ENCODE assay signal across 12 mouse cellular contexts in the genomic region with DNA sequence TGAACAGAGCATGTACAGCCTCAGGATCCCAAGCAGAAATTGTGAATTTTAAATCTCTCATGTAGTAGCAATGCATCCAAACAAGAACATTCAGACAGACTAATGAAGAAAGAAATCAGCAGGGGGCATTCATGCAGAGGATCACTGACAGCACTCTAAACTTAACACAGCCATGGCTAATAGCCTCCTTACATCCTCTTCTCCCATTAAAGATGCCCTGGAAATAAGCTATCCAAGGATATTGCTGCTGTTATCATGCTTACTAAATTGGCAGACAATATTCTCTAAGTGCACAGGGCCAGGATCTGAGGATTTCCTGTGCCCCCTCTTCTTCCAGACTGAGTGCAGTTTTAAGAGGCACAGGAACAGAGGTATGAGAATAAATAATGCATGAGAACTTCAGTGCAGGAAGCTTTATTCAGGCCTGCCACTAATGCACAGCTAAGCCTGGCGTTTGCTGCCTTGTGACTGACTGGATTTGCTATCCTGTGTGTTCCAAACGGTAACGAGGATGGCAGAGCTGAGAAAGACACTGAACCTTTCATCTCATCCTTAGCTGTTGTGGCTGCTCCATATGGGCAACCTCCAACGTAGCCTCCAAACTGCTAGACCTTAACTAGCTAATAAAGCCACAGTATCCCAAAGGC.
DNase-seq lines count a peak whose midpoint lies in the region; ATAC-seq and TF ChIP-seq lines count a peak whose summit lies in the region.
"Had no signal": no experiment of that assay in that cellular context is flagged by ENCODE, and none has a peak within 500 bp of the region (broad histone marks: within the 10 kb centered on the region; RNA-seq: fewer than 3 reads in every experiment).

No protein-coding gene starts in this region.

- H3K27me3 ChIP-seq in forebrain, embryonic 15.5 days = no peaks in the 10 kb centered on the region
- no peaks in the 10 kb centered on the region for H3K27me3 ChIP-seq in midbrain, embryonic 12.5 days
- H3K27me3 ChIP-seq: limb, embryonic 13.5 days had no signal

- WGBS in forebrain, embryonic 15.5 days = 12% methylated on average over 4 of the region's 4 CpGs
- WGBS in midbrain, embryonic 12.5 days = 15% methylated on average over 4 of the region's 4 CpGs

- H3K4me2 ChIP-seq in forebrain, embryonic 15.5 days (replicated peaks) = no peak overlapping the region
- no peak overlapping the region for H3K4me2 ChIP-seq in midbrain, embryonic 12.5 days (replicated peaks)
- H3K4me2 ChIP-seq: limb, embryonic 13.5 days had no signal

- no peaks in the 10 kb centered on the region for H3K9me3 ChIP-seq in forebrain, embryonic 15.5 days
- H3K9me3 ChIP-seq in midbrain, embryonic 12.5 days = no peaks in the 10 kb centered on the region
- H3K9me3 ChIP-seq: limb, embryonic 13.5 days had no signal

- H3K36me3 ChIP-seq in forebrain, embryonic 15.5 days = no peaks in the 10 kb centered on the region
- no peaks in the 10 kb centered on the region for H3K36me3 ChIP-seq in midbrain, embryonic 12.5 days
- H3K36me3 ChIP-seq: limb, embryonic 13.5 days had no signal

- H3K9ac ChIP-seq in forebrain, embryonic 15.5 days (replicated peaks) = no peak overlapping the region
- H3K9ac ChIP-seq in midbrain, embryonic 12.5 days (replicated peaks) = no peak overlapping the region
- H3K9ac ChIP-seq: limb, embryonic 13.5 days had no signal

- TF ChIP-seq CTCF in left cerebral cortex, adult 2 months (IDR thresholded peaks at IDR 0.05) = no peak

- H3K4me3 ChIP-seq in left cerebral cortex, adult 2 months = no peak overlapping the region
- no peak overlapping the region for H3K4me3 ChIP-seq in forebrain, embryonic 15.5 days
- H3K4me3 ChIP-seq in midbrain, embryonic 12.5 days = no peak overlapping the region
- H3K4me3 ChIP-seq: limb, embryonic 13.5 days had no signal

- DNase-seq in left cerebral cortex, adult 2 months (ENCODE audit: extremely low spot score in 1 of 2, low spot score in 2 of 2) = no peak
- DNase-seq in left cerebral cortex, adult 8-10 months (ENCODE audit: low spot score in 2 of 2) = no peak
- DNase-seq in retina, embryonic 14.5 days (ENCODE audit: low spot score) = peak; percentile 47
- DNase-seq in urinary bladder, adult 2 months (ENCODE audit: low spot score) = no peak
- DNase-seq in cerebellum, postnatal 4 days (ENCODE audit: low spot score in 2 of 2) = no peak
- DNase-seq: cerebellum, adult 2 months; kidney, adult 2 months; lung, postnatal 4 days; right cerebral cortex, postnatal 25 days had no signal

- ATAC-seq in forebrain, embryonic 15.5 days (replicated peaks) = peak; percentile 29; the same call in 1 of the 2 replicates
- ATAC-seq in midbrain, embryonic 12.5 days (ENCODE audit: low FRiP score, low read depth) = peak; percentile 88

- peak overlapping the region; percentile 19; the same call in 1 of the 2 replicates for H3K27ac ChIP-seq in left cerebral cortex, adult 2 months
- H3K27ac ChIP-seq in forebrain, embryonic 15.5 days (replicated peaks) = no peak overlapping the region
- H3K27ac ChIP-seq in midbrain, embryonic 12.5 days (replicated peaks) = peak overlapping the region; percentile 46; the same call in 1 of the 2 replicates
- H3K27ac ChIP-seq: limb, embryonic 13.5 days had no signal

- intact Hi-C loops in left cerebral cortex, adult 2 months (cut with DNase I) = no loop called here

- peaks cover 5% of the 10 kb centered on the region for H3K4me1 ChIP-seq in forebrain, embryonic 15.5 days
- peaks cover 8% of the 10 kb centered on the region; the same call in 1 of the 2 replicates for H3K4me1 ChIP-seq in midbrain, embryonic 12.5 days
- H3K4me1 ChIP-seq: limb, embryonic 13.5 days had no signal
